Mouse (Mus musculus): ENCODE measurements around the gene Ccdc88c.

- no peak for TF ChIP-seq CTCF (IDR thresholded peaks at IDR 0.05; ENCODE audit: borderline replicate concordance, insufficient read depth, low read length)
- TF ChIP-seq POLR2A (IDR thresholded peaks at IDR 0.05; ENCODE audit: low read depth, low read length) = no peak
Measured at GRCm38 (mm10) chr12:100901386-100901785, 127.5 kb downstream of the Ccdc88c start.

Data from embryonic fibroblast, embryonic 13.5 days (primary cell).